Mouse (Mus musculus) midbrain, embryonic 12.5 days (tissue): ENCODE data around the gene Kcnn4. TPM values are rescaled to one million over a fixed set of nuclear protein-coding genes. Genes with fewer than 3 reads are reported as not detected.
"Not testable (repeated sequence)": the region's sequence is repeated elsewhere in the genome, so short reads cannot be mapped to it uniquely, and the experiment has no call there.

ENCODE experiments used
- ATAC-seq: fragments of 200-750 bp; cut with Nextera tagmentation; 2 replicates; pipeline ENCODE4 v1.8.0; 2017; ENCODE audit warnings: low read depth, moderate TSS enrichment, moderate library complexity; ENCODE audit not compliant: low FRiP score
- H3K27ac ChIP-seq: fragments of 300-500 bp; sonication (generic); replicated peaks from 2 replicates; pipeline ENCODE4 v1.5.1; 2016; ENCODE audit warnings: mild to moderate bottlenecking
- H3K27me3 ChIP-seq: fragments of 300-500 bp; sonication (generic); 2 replicates; pipeline ENCODE4 v1.6.1; 2016; ENCODE audit warnings: mild to moderate bottlenecking
- H3K36me3 ChIP-seq: fragments of 300-500 bp; sonication (generic); 2 replicates; pipeline ENCODE4 v1.6.1; 2016
- H3K4me1 ChIP-seq: fragments of 300-500 bp; sonication (generic); 2 replicates; pipeline ENCODE4 v1.6.1; 2016
- H3K4me2 ChIP-seq: fragments of 300-500 bp; sonication (generic); replicated peaks from 2 replicates; pipeline ENCODE4 v1.6.1; 2016; ENCODE audit warnings: mild to moderate bottlenecking, moderate library complexity
- H3K4me3 ChIP-seq: fragments of 300-500 bp; sonication (generic); 2 replicates; pipeline ENCODE4 v1.5.1; 2016; ENCODE audit warnings: mild to moderate bottlenecking
- H3K9ac ChIP-seq: fragments of 300-500 bp; sonication (generic); replicated peaks from 2 replicates; pipeline ENCODE4 v1.6.1; 2016; ENCODE audit warnings: mild to moderate bottlenecking, moderate library complexity
- H3K9me3 ChIP-seq: fragments of 300-500 bp; sonication (generic); 2 replicates; pipeline ENCODE4 v1.6.1; 2016; ENCODE audit warnings: mild to moderate bottlenecking
- WGBS: fragments of 180-500 bp; shearing (Covaris S2); methylation state at CpG from one replicate; pipeline ENCODE4 v1.1.7; 2016; 5-methylcytosine and 5-hydroxymethylcytosine counted together
- polyA plus RNA-seq: library from polyadenylated mRNA; unstranded; fragments of >200 nt; fragmentation: Nextera tagmentation; extraction: Ambion mirVana; gene quantifications from 2 replicates; pipeline ENCODE4 v1.2.1, GENCODE M21; 2016

Kcnn4 gene
- polyA plus RNA-seq, 1 experiment from 2014 or later = 1.8 TPM

GRCm38 (mm10) chr7:24398364-24398913 is 28.4 kb downstream of the Kcnn4 start:
- WGBS = 93% methylated on average over 8 of the region's 8 CpGs
- no peaks in the 10 kb centered on the region for H3K9me3 ChIP-seq

DNA sequence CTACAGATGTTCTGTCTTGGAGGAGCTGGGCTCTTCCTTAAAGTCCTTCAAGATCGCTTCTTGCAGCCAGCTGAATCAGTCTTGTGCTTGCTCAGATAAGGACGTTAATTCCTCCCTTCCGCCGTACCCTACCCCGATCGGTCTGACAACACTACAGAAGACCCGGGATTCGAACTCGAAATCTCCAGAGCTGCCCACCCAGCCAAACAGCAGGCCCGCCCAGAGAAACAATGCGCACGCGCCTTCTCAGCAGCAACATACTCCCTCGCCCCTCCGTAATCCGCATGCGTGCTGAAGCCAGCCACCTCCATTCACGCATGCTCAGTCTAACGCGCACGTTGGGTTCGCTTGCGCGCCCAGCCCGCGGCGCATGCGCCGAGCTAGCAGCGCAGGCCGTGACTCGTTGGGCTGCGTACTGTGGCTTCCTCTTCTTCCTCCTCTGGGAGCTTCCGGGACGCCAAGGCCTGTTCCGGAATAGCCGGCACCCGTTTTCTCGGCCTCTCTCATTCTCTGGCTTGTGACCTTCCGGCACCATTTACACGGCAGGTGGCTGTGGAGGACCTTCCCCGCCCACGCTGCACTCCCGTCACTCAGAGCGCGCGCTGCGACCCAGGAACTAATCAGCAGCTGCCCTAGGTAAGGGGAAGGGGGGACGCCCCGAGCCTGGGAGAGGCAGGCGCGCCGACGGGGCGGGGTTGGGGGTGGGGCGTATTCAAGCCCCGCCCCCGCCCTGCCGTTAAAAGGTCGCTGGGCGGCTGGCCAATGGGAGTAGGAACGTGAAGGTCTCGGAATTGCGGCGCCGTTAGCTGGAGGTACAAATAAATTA is 29.4 kb downstream of the Kcnn4 start, which contains the start of gene Smg9:
Smg9 (plus strand) TSS at position 364 of the 826 bp plus-strand sequence.
- 3% methylated on average over 66 of the region's 66 CpGs for WGBS
- Histone ChIP-seq H3K4me1 (peaks cover 5% of the 10 kb centered on the region; the same call in 1 of the 2 replicates), H3K4me2 (peak within 1 kb of the TSS; percentile 62), H3K27me3 (no peaks in the 10 kb centered on the region), H3K27ac (peak within 1 kb of the TSS; percentile 97), H3K9ac (peak within 1 kb of the TSS; percentile 65), H3K4me3 (peak within 1 kb of the TSS; percentile 66), H3K9me3 (no peaks in the 10 kb centered on the region), H3K36me3 (peaks cover 25% of the 10 kb centered on the region)
- ATAC-seq = peak; percentile 97

More at GRCm38 (mm10) chr7:24398364-24398913, 28.4 kb downstream of the Kcnn4 start:
- no peak for ATAC-seq
- no peak overlapping the region for H3K9ac ChIP-seq
- no peaks in the 10 kb centered on the region for H3K27me3 ChIP-seq
- no peak overlapping the region for H3K27ac ChIP-seq
- peaks cover 15% of the 10 kb centered on the region for H3K36me3 ChIP-seq
- H3K4me1 ChIP-seq = peaks cover 5% of the 10 kb centered on the region; the same call in 1 of the 2 replicates
- no peak overlapping the region for H3K4me3 ChIP-seq
- no peak overlapping the region for H3K4me2 ChIP-seq

DNA sequence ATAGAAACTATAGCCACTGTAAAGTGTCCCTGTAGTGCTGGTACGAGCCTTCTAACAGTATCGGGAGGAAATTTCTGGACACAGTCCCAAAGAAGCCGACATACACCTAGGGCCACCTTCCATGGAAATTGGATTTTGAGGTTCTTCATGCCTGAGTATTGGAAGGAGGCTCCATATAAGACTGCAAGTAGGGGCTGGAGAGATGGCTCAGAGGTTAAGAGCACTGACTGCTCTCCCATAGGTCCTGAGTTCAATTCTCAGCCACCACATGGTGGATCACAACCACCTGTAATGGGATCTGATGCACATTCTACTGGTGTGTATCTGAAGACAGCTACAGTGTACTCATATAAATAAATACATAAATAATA is 30.0 kb downstream of the Kcnn4 start:
- peak overlapping the region; percentile 66 for H3K4me3 ChIP-seq
- 17% methylated on average over 3 of the region's 3 CpGs for WGBS
- peak overlapping the region; percentile 97 for H3K27ac ChIP-seq
- H3K9me3 ChIP-seq = no peaks in the 10 kb centered on the region
- peaks cover 5% of the 10 kb centered on the region; the same call in 1 of the 2 replicates for H3K4me1 ChIP-seq
- peaks cover 31% of the 10 kb centered on the region for H3K36me3 ChIP-seq
- peak overlapping the region; percentile 65; the same call in 1 of the 2 replicates for H3K9ac ChIP-seq
- ATAC-seq = peak; percentile 16; the same call in 1 of the 2 replicates
- H3K4me2 ChIP-seq = peak overlapping the region; percentile 62
- H3K27me3 ChIP-seq = no peaks in the 10 kb centered on the region

DNA sequence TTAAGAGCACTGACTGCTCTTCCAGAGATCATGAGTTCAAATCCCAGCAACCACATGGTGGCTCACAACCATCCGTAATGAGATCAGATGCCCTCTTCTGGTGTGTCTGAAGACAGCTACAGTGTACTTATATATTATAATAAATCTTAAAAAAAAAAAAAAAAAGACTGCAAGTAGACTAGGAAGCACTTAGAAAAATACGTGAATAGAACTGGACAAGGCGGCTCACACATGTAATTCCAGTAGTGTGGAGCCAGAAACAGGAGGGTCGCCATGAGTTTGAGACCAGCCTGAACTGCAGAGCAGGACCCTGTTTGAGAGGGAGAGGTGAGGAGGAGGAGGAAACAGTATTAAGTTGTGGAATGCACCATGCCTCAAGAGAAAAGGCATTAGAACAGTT is 30.4 kb downstream of the Kcnn4 start:
- not testable (repeated sequence) for H3K27me3 ChIP-seq, H3K4me1 ChIP-seq, H3K9ac ChIP-seq, H3K9me3 ChIP-seq, ATAC-seq, H3K27ac ChIP-seq
- WGBS = 93% methylated on average over 4 of the region's 4 CpGs
- H3K36me3 ChIP-seq = peaks cover 35% of the 10 kb centered on the region
- H3K4me2 ChIP-seq = peak overlapping the region; percentile 62
- peak overlapping the region; percentile 66; the same call in 1 of the 2 replicates for H3K4me3 ChIP-seq

DNA sequence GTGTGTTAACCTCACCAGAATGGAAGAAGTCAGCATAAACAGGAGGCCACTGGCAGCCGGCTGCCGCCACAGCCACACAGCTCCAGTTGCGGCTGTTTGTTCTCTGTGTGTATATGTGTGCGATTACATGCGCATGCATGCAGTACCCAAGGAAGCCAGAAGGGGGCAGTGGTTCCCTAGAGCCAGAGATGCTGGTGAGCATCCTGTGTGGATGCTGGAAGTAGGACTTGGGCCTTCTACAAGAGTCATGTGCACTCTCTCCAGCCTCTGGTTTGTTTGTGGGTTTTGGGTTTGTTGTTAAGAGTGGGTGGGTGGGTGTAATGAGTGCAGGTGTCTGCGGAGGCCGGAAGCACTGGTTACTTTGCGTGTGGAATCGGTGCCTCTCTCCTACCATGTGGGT is 32.8 kb downstream of the Kcnn4 start:
- H3K9ac ChIP-seq = no peak overlapping the region
- no peak for ATAC-seq
- peaks cover 52% of the 10 kb centered on the region for H3K36me3 ChIP-seq
- H3K4me3 ChIP-seq = no peak overlapping the region
- H3K4me1 ChIP-seq = peaks cover 5% of the 10 kb centered on the region
- no peaks in the 10 kb centered on the region for H3K9me3 ChIP-seq
- H3K4me2 ChIP-seq = no peak overlapping the region
- over 99% methylated on average over 9 of the region's 9 CpGs for WGBS
- no peaks in the 10 kb centered on the region for H3K27me3 ChIP-seq
- no peak overlapping the region for H3K27ac ChIP-seq

DNA sequence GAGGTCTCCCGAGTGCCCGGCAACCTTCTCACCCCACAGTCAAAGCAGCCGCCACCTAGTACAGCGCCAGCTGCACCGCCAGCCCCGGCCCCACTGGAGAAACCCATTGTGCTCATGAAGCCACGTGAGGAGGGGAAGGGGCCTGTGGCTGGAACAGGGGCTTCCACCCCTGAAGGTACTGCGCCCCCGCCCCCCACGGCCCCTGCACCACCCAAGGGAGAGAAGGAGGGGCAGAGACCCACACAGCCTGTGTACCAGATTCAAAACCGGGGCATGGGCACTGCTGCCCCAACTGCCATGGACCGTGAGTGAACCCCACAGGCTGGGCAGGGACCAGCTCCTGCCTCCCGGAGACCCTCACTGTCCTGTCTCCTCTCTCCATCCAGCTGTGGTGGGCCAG is 35.6 kb downstream of the Kcnn4 start:
- Histone ChIP-seq H3K4me1 (peaks cover under 1% of the 10 kb centered on the region; the same call in 1 of the 2 replicates), H3K36me3 (peaks cover 53% of the 10 kb centered on the region), H3K27ac (no peak overlapping the region), H3K9ac (no peak overlapping the region), H3K27me3 (no peaks in the 10 kb centered on the region), H3K4me3 (no peak overlapping the region), H3K9me3 (no peaks in the 10 kb centered on the region), H3K4me2 (no peak overlapping the region)
- ATAC-seq = no peak
- WGBS = 89% methylated on average over 13 of the region's 13 CpGs

DNA sequence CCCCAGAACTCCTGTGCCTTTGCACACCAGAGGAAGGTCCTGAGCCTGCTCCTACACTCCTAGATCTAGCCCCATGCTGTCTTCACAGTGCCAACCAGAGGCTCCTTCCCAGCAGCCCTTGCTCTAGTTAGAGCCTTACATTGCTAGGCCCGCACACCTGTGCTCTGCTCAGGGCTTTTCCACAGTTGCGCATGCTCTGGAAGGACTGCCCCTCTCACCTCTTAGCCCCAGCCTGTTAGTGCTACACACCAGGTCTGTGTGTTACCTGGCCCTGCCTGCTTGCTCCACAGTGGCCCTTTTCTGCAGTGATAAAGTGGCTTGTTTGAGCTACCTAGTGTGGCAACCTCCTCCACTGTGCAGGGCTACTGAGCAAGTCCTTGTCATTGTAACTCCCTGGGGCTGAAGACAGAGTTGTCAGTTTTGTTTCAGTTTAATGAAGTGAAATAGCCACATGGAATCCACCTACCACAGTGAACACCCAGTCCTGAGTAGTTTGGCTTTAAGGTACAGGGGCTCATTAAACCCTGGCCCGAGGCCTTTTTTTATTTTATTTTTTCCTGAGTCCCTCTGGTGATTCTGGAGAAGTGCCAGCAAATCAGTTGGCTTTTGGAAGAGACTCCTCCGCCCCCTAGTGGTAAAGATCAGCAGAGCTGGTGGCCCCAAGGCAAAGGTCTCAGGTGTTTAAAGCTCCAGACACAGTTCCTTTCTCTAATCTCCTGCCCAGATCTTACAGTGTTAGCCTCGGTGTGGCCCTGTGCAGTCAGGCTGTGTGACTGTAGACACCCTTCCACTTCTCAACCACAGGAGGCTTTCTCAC is 36.7 kb downstream of the Kcnn4 start:
- Histone ChIP-seq H3K9me3 (no peaks in the 10 kb centered on the region), H3K4me3 (no peak overlapping the region), H3K27me3 (no peaks in the 10 kb centered on the region), H3K27ac (no peak overlapping the region), H3K36me3 (peaks cover 53% of the 10 kb centered on the region), H3K4me2 (no peak overlapping the region), H3K9ac (no peak overlapping the region; the same call in 1 of the 2 replicates), H3K4me1 (no peaks in the 10 kb centered on the region; the same call in 1 of the 2 replicates)
- ATAC-seq = peak; percentile 47
- 49% methylated on average over 5 of the region's 5 CpGs for WGBS

DNA sequence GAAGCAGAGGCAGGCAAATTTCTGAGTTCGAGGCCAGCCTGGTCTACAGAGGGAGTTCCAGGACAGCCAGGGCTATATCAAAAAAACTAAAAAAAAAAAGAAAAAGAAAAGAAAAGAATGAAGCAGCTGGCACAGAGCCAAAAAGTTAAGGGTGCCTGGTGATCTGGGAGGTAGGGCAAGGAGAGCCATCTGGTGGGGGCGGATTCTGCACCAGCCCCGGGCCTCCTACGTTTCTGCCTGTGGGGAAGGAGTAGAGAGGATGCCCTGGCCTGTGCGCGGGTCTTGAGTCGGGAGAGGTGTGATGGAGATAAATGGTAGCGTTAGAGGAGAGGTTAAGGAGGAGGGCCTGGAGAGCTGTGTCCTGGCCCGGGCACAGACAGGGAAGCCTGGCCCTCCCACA is 38.1 kb downstream of the Kcnn4 start:
- H3K4me3 ChIP-seq = no peak overlapping the region
- H3K4me2 ChIP-seq = no peak overlapping the region
- 96% methylated on average over 9 of the region's 9 CpGs for WGBS
- H3K4me1 ChIP-seq = no peaks in the 10 kb centered on the region; the same call in 1 of the 2 replicates
- no peak overlapping the region for H3K9ac ChIP-seq
- no peak overlapping the region for H3K27ac ChIP-seq
- ATAC-seq = no peak
- H3K36me3 ChIP-seq = peaks cover 41% of the 10 kb centered on the region
- no peaks in the 10 kb centered on the region for H3K9me3 ChIP-seq
- no peaks in the 10 kb centered on the region for H3K27me3 ChIP-seq

DNA sequence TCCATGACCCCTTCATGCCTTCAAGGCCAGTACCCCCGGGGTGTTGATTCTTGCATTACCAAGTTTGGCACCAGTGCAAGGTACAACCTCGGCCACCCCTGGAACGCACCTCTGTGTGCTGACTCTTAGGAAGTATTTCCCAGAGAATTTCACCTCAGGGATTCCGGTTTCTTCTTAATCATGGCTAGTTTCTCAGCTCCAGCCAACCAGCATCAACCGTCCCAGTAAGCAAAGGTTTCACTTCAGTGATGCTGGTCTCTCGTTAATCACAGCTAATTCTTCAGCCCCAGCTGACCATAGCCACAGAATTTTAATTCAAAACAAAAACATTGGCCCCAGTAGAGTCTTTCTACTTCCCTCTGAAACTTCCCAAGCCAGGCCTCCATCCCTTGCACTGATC is 40.1 kb downstream of the Kcnn4 start:
- Histone ChIP-seq H3K9ac (no peak overlapping the region), H3K4me2 (no peak overlapping the region), H3K4me1 (no peaks in the 10 kb centered on the region; the same call in 1 of the 2 replicates), H3K4me3 (no peak overlapping the region), H3K9me3 (no peaks in the 10 kb centered on the region), H3K36me3 (peaks cover 28% of the 10 kb centered on the region), H3K27me3 (no peaks in the 10 kb centered on the region), H3K27ac (no peak overlapping the region)
- WGBS = 92% methylated on average over 6 of the region's 6 CpGs
- ATAC-seq = no peak

GRCm38 (mm10) chr7:24410831-24411230 is 40.8 kb downstream of the Kcnn4 start:
- H3K27me3 ChIP-seq = no peaks in the 10 kb centered on the region
- H3K27ac ChIP-seq = no peak overlapping the region
- no peaks in the 10 kb centered on the region; the same call in 1 of the 2 replicates for H3K4me1 ChIP-seq
- H3K4me2 ChIP-seq = no peak overlapping the region
- no peaks in the 10 kb centered on the region for H3K9me3 ChIP-seq
- peaks cover 26% of the 10 kb centered on the region for H3K36me3 ChIP-seq
- no peak overlapping the region for H3K9ac ChIP-seq
- no peak for ATAC-seq
- no peak overlapping the region for H3K4me3 ChIP-seq
- WGBS = 88% methylated on average over 3 of the region's 3 CpGs

DNA sequence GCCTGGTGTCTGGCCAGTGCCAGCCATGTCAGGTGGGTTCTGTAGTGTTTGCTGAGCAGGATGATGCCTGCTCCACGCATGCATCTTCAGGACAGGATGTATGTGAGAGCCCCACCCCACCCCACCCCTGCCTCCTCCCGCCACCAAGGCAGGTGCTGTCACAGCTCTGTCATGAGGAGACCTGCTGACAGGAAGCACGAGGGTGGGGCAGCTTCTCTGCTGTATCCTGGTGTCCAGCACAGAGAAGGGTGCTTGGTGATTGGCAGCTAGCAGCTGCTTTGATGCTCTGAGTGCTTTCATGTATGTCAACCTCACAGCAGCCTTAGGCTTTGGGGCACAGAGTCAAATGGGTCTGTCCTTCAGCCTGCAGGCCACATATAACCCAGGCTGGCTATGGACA is 43.6 kb downstream of the Kcnn4 start:
- H3K36me3 ChIP-seq = peaks cover 16% of the 10 kb centered on the region; the same call in 1 of the 2 replicates
- H3K27ac ChIP-seq = no peak overlapping the region
- H3K4me1 ChIP-seq = no peaks in the 10 kb centered on the region; the same call in 1 of the 2 replicates
- no peaks in the 10 kb centered on the region for H3K27me3 ChIP-seq
- H3K4me2 ChIP-seq = no peak overlapping the region
- no peak overlapping the region for H3K9ac ChIP-seq
- H3K4me3 ChIP-seq = no peak overlapping the region
- 93% methylated on average over 3 of the region's 3 CpGs for WGBS
- no peaks in the 10 kb centered on the region for H3K9me3 ChIP-seq
- no peak for ATAC-seq
